Mouse (Mus musculus) heart, adult 2 months (tissue): ENCODE results near the gene Tm7sf2.

Experiments
- CTCF ChIP-seq: fragments of 200-600 bp; IDR thresholded peaks from 2 replicates; pipeline ENCODE4 v1.8.1; 2022; ENCODE audit warnings: antibody characterized with exemption, mild to moderate bottlenecking, moderate library complexity
- EP300 ChIP-seq: fragments of 200-500 bp; IDR thresholded peaks from 2 replicates; pipeline ENCODE4 v1.6.1; 2011; ENCODE audit warnings: low read depth, low read length, control low read depth; ENCODE audit not compliant: insufficient read depth
- POLR2A ChIP-seq: fragments of 200-500 bp; IDR thresholded peaks from 2 replicates; pipeline ENCODE4 v1.6.1; 2011; ENCODE audit warnings: mild to moderate bottlenecking, low read depth, low read length, control low read depth; ENCODE audit not compliant: insufficient read depth

- TF ChIP-seq CTCF (no peak), EP300 (no peak), POLR2A (no peak)
These were observed 6.4 kb downstream of the Tm7sf2 start for GRCm38 (mm10) chr19:6061641-6062302.
